ENCODE assay signal across 25 mouse cellular contexts in the genomic region with DNA sequence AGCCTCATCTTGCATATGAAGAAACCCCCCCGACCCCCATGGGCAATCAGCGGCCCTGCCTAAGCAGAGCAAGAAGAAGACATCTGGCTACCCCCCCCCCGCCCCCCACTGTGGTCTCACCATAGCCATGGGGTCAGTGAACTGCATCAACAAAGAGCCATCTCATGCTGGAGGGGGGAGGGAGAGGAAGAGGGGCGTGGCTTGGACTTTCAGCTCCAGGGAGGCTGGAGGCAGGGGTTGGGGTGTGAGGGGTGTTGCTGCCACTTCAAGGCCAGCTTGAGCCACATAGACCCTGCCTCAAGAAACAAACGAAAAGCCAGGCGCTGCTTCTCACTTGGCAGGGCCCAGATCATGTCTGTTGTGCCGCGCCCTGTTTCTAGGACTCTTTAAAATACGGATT. TPM values are rescaled to one million over a fixed set of nuclear protein-coding genes. Genes with fewer than 3 reads are reported as not detected.
A peak's percentile ranks its signal among the peaks of the same experiment; 100 is the strongest.
DNase-seq lines count a peak whose midpoint lies in the region; ATAC-seq lines count a peak whose summit lies in the region.
"Had no signal": no experiment of that assay in that cellular context is flagged by ENCODE, and none has a peak within 500 bp of the region (broad histone marks: within the 10 kb centered on the region; RNA-seq: fewer than 3 reads in every experiment).

No protein-coding gene starts in this region.

- no peaks in the 10 kb centered on the region for H3K36me3 ChIP-seq in kidney, embryonic 16.5 days (ENCODE audit: insufficient read depth, low read length)
- H3K36me3 ChIP-seq: heart, embryonic 10.5 days; hindbrain, embryonic 15.5 days; intestine, embryonic 15.5 days; midbrain, embryonic 12.5 days had no signal

- H3K4me2 ChIP-seq in kidney, embryonic 16.5 days (replicated peaks; ENCODE audit: low read depth, low read length), result no peak overlapping the region
- H3K4me2 ChIP-seq: hindbrain, embryonic 15.5 days; intestine, embryonic 15.5 days; midbrain, embryonic 12.5 days had no signal

- no peak overlapping the region for H3K4me3 ChIP-seq in kidney, embryonic 16.5 days (ENCODE audit: low read length)
- H3K4me3 ChIP-seq: heart, embryonic 10.5 days; hindbrain, embryonic 15.5 days; intestine, embryonic 15.5 days; layer of hippocampus, adult 2 months; midbrain, embryonic 12.5 days had no signal

- DNase-seq in kidney, adult 9 months, result no peak
- peak; percentile 37 for DNase-seq in lung, postnatal 10 days
- DNase-seq in lung, postnatal 36 days, result no peak
- DNase-seq in retina, postnatal 1 day, result peak; percentile 38
- DNase-seq in retina, embryonic 14.5 days (ENCODE audit: low spot score), result no peak
- peak; percentile 72 for DNase-seq in R1 (ENCODE audit: low read depth, low spot score)
- DNase-seq in Muller cell, postnatal 12 days (ENCODE audit: inconsistent ontology term), result no peak
- DNase-seq: B cell, adult 2 months; cerebellum, adult 11 months; cerebellum, adult 9-11 months; heart, postnatal 4 days; kidney, adult 8-10 months; kidney, postnatal 25 days; layer of hippocampus, postnatal 36 days; thymus, postnatal 14 days had no signal

- no peak overlapping the region for H3K27ac ChIP-seq in kidney, embryonic 16.5 days (ENCODE audit: low read length)
- H3K27ac ChIP-seq: heart, embryonic 10.5 days; hindbrain, embryonic 15.5 days; intestine, embryonic 15.5 days; layer of hippocampus, adult 2 months; midbrain, embryonic 12.5 days; stomach, postnatal 0 days had no signal

- H3K9ac ChIP-seq in kidney, embryonic 16.5 days (replicated peaks; ENCODE audit: low read length), result no peak overlapping the region
- H3K9ac ChIP-seq: hindbrain, embryonic 15.5 days; intestine, embryonic 15.5 days; midbrain, embryonic 12.5 days had no signal

- WGBS in kidney, embryonic 16.5 days, result 51% methylated on average over 9 of the region's 9 CpGs

- H3K9me3 ChIP-seq in kidney, embryonic 16.5 days (ENCODE audit: low read length), result no peaks in the 10 kb centered on the region
- H3K9me3 ChIP-seq: heart, embryonic 10.5 days; hindbrain, embryonic 15.5 days; intestine, embryonic 15.5 days; midbrain, embryonic 12.5 days had no signal

- no peaks in the 10 kb centered on the region for H3K27me3 ChIP-seq in kidney, embryonic 16.5 days (ENCODE audit: insufficient read depth, low read length)
- H3K27me3 ChIP-seq: CH12.LX; hindbrain, embryonic 15.5 days; intestine, embryonic 15.5 days; midbrain, embryonic 12.5 days had no signal

- no peaks in the 10 kb centered on the region for H3K4me1 ChIP-seq in kidney, embryonic 16.5 days (ENCODE audit: insufficient read depth, low read length)
- H3K4me1 ChIP-seq: hindbrain, embryonic 15.5 days; intestine, embryonic 15.5 days had no signal

- 0 out of 2 replicates have a peak, but pooled peaks have one; percentile 19 for ATAC-seq in kidney, embryonic 16.5 days (ENCODE audit: low FRiP score, low TSS enrichment)
- ATAC-seq: forebrain, embryonic 14.5 days; intestine, embryonic 15.5 days had no signal

RNA-seq across cellular contexts. Expression of gene Cass4, which starts 2.4 kb away (rescaled TPM):
- polyA plus RNA-seq in kidney, embryonic 16.5 days (2015; fragmentation: Nextera tagmentation; extraction: Ambion mirVana), result 0.32 and 0.36 TPM in 2 replicates
- polyA plus RNA-seq: liver, adult 2 months had no signal

RNA-seq across cellular contexts. Expression of gene Cstf1, which starts 25.5 kb away (rescaled TPM):
- 36.6 and 38.3 TPM in 2 replicates for polyA plus RNA-seq in kidney, embryonic 16.5 days (2015; fragmentation: Nextera tagmentation; extraction: Ambion mirVana)

RNA-seq across cellular contexts. Expression of gene Aurka, which starts 25.6 kb away (rescaled TPM):
- polyA plus RNA-seq in kidney, embryonic 16.5 days (2015; fragmentation: Nextera tagmentation; extraction: Ambion mirVana), result 112 and 117 TPM in 2 replicates

RNA-seq across cellular contexts. Expression of gene Rtf2, which starts 44.4 kb away (rescaled TPM):
- 81.2 and 85.3 TPM in 2 replicates for polyA plus RNA-seq in kidney, embryonic 16.5 days (2015; fragmentation: Nextera tagmentation; extraction: Ambion mirVana)

RNA-seq across cellular contexts. Expression of gene Fam210b, which starts 50.6 kb away (rescaled TPM):
- 12.0 and 12.8 TPM in 2 replicates for polyA plus RNA-seq in kidney, embryonic 16.5 days (2015; fragmentation: Nextera tagmentation; extraction: Ambion mirVana)

Comparison
In these comparisons a context has a peak if more than half of its experiments do, and no peak if none do; other contexts are left out.
1. DNase-seq: peak in lung, postnatal 10 days (single experiment), retina, postnatal 1 day (single experiment) and R1 (single experiment); none in kidney, adult 9 months (single experiment), lung, postnatal 36 days (single experiment), retina, embryonic 14.5 days (single experiment) and Muller cell, postnatal 12 days (single experiment).